Mouse (Mus musculus): Measurements from ENCODE around the gene Cst13. TPM values are rescaled to one million over a fixed set of nuclear protein-coding genes. Genes with fewer than 3 reads are reported as not detected.

Gene Cst13
- total RNA-seq, 1 experiment from 2014 or later: not detected

- ATAC-seq (replicated peaks in 1 of 2; ENCODE audit: insufficient read depth in 1 of 2, low FRiP score in 2 of 2, low TSS enrichment in 1 of 2, low read depth in 1 of 2, poor library complexity in 2 of 2, severe bottlenecking in 2 of 2): peak; percentile 66 to 76
Observed at GRCm38 (mm10) chr2:148868959-148869358, 49.1 kb downstream of the Cst13 start.

DNA sequence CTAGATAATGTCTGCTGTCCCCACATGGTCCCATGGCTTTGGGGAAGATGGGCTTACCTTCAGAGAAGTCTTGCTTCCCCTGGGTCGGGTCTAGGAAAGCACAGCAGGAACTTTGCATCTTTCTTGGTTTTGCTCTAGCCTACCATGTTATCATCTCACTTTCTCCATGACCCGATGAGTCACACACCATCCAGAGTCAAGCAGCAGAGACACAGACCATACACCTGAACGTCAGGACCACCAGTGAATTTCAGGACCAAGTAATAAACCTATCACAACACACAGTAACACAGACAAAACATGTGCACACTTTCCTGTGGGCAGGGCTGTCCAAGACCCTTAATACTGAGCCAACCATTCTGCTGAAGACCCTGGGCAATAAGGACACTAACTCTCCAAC, 50.6 kb downstream of the Cst13 start:
- no peak for ATAC-seq (replicated peaks in 1 of 2; ENCODE audit: insufficient read depth in 1 of 2, low FRiP score in 2 of 2, low TSS enrichment in 1 of 2, low read depth in 1 of 2, poor library complexity in 2 of 2, severe bottlenecking in 2 of 2)

DNA sequence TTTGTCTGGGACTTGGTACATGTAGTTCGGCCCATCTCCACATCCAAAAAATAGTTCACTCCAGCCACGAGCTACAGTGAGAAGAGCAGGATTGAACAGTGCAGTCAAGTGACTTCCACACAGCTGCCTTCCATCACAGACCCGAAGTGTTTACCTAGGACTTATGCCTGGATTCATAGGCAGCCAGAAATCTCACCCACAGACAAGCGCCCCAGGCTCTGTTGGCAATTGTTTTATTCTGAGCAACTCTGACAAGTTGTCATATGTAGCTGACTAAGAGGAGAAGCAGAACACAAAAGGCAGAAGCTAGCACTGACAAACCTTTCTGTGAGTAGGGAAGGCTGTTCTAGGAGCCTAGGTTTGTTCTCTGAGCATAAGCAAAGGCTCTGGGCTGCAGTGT, 53.0 kb downstream of the Cst13 start:
- no peak for ATAC-seq (replicated peaks in 1 of 2; ENCODE audit: insufficient read depth in 1 of 2, low FRiP score in 2 of 2, low TSS enrichment in 1 of 2, low read depth in 1 of 2, poor library complexity in 2 of 2, severe bottlenecking in 2 of 2)

DNA sequence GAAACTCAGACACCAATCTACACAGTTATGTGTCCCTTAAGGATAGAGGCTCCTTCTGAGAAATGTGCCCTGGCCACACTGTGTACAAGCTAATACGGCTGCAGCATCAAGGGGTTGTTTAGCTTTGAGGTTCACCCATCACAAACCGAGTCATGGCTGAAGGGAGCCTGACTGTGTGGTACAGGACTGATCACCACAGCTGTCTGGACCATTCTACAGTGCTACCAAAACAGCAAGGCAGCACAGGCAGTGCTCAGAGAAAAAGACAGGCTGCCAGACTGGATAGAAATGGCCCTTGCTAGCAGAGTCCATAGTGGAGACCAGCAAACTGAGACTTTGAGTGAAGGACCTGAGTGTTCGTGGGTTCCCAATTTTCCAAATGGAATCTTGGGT, 54.3 kb downstream of the Cst13 start:
- ATAC-seq (replicated peaks in 1 of 2; ENCODE audit: insufficient read depth in 1 of 2, low FRiP score in 2 of 2, low TSS enrichment in 1 of 2, low read depth in 1 of 2, poor library complexity in 2 of 2, severe bottlenecking in 2 of 2): no peak

DNA sequence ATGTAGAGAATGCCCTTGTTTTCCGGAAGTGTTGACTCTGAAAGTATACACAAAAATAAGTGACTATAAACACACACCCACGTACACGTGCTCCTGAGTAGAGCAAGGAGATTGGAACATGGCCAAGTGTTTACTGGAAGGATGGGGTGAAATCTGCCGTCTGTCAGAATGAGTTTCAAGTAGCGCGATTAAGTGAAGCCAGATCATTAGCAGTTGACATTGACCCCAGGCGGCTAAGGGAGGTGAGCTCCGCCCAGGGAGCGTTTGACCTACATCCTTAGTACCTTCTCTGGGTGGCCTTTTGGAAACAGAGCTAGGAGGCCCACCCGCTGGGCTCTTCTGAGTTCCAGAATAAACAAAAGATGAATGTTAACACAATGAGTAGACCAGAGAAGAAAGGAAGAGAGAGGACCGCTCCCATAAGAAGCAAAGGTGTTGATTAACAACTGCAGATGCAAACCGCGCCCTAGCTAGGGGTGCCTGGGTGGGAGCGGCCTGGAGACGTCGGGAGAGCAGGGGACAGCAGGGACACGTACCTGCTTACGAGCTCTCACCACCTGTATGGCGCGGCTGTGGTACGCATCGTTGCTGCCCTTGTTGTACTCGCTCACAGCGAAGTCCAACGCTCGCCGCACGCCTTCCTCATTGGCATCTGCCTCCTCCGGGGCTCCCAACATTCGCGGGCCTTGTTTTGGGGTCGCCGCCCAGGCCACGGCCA, 54.9 kb downstream of the Cst13 start:
- peak; percentile 35 to 49 for ATAC-seq (replicated peaks in 1 of 2; ENCODE audit: insufficient read depth in 1 of 2, low FRiP score in 2 of 2, low TSS enrichment in 1 of 2, low read depth in 1 of 2, poor library complexity in 2 of 2, severe bottlenecking in 2 of 2)

GRCm38 (mm10) chr2:148875335-148875811, 55.5 kb downstream of the Cst13 start, which contains the start of gene Cst3:
Gene Cst3, minus strand, starts transcription at chr2:148875692.
- peak; percentile 86 to 90 for ATAC-seq (replicated peaks in 1 of 2; ENCODE audit: insufficient read depth in 1 of 2, low FRiP score in 2 of 2, low TSS enrichment in 1 of 2, low read depth in 1 of 2, poor library complexity in 2 of 2, severe bottlenecking in 2 of 2)

- 0 out of 4 replicates have a peak, but pooled peaks of 1 of the 2 experiments have one; percentile 5 for ATAC-seq (replicated peaks in 1 of 2; ENCODE audit: insufficient read depth in 1 of 2, low FRiP score in 2 of 2, low TSS enrichment in 1 of 2, low read depth in 1 of 2, poor library complexity in 2 of 2, severe bottlenecking in 2 of 2)
Observed at GRCm38 (mm10) chr2:148877016-148877770, 57.3 kb downstream of the Cst13 start.

GRCm38 (mm10) chr2:148878641-148879130, 58.8 kb downstream of the Cst13 start:
- no peak for ATAC-seq (replicated peaks in 1 of 2; ENCODE audit: insufficient read depth in 1 of 2, low FRiP score in 2 of 2, low TSS enrichment in 1 of 2, low read depth in 1 of 2, poor library complexity in 2 of 2, severe bottlenecking in 2 of 2)

GRCm38 (mm10) chr2:148879199-148879598, 59.3 kb downstream of the Cst13 start:
- no peak for ATAC-seq (replicated peaks in 1 of 2; ENCODE audit: insufficient read depth in 1 of 2, low FRiP score in 2 of 2, low TSS enrichment in 1 of 2, low read depth in 1 of 2, poor library complexity in 2 of 2, severe bottlenecking in 2 of 2)

Other genes starting within 250 kb of the Cst13 start
- gene Nxt1, start 147.5 kb upstream of the Cst13 start, total RNA-seq (2017): 21.9 and 39.3 TPM in 2 replicates
- 17.4 and 22.4 TPM in 2 replicates for gene Gzf1, start 139.1 kb upstream of the Cst13 start, total RNA-seq (2017)
- gene Napb, start 87.6 kb upstream of the Cst13 start, total RNA-seq (2017): 1.4 and 2.9 TPM in 2 replicates
- gene Cstl1, start 69.7 kb upstream of the Cst13 start, total RNA-seq (2017): not detected in 2 replicates
- gene Cst11, start 48.6 kb upstream of the Cst13 start, total RNA-seq (2017): not detected in 2 replicates
- not detected in 2 replicates for gene 8030411F24Rik, start 38.1 kb upstream of the Cst13 start, total RNA-seq (2017)
- not detected in 2 replicates for gene Cst12, start 30.7 kb upstream of the Cst13 start, total RNA-seq (2017)
- gene Cst8, start 21.3 kb upstream of the Cst13 start, total RNA-seq (2017): not detected in 2 replicates
- gene Cst9, start 15.1 kb downstream of the Cst13 start, total RNA-seq (2017): not detected in 2 replicates
- not detected in 2 replicates for gene 9230104L09Rik, start 45.0 kb downstream of the Cst13 start, total RNA-seq (2017)
- gene Cst3, start 55.6 kb downstream of the Cst13 start, total RNA-seq (2017): 200 and 303 TPM in 2 replicates
- gene Gm1330, start 183.2 kb downstream of the Cst13 start, total RNA-seq (2017): not detected in 2 replicates
- not detected in 2 replicates for gene Gm10750, start 197.2 kb downstream of the Cst13 start, total RNA-seq (2017)